Comparison of ENCODE assay signal across 11 mouse cellular contexts in the genomic region with DNA sequence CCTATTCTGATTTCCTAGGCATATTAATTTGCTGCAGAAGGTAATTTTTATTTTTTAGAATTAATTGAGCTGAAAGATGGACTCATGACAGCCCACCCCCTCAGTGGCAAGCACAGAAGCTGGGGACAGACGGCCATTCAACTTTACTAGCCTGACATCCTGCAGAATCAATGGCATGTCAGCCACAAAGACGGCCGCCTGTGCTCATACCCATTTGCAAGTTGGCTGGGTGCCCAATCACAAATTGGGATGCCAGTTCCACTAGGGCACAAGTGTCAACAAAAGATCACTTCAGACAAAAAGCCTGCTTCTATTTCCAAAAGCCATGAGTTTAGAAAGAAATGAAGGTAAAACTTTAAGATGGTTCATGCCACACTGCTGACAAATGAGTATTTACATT.
DNase-seq lines count a peak whose midpoint lies in the region; ATAC-seq and TF ChIP-seq lines count a peak whose summit lies in the region.
"Had no signal": no experiment of that assay in that cellular context is flagged by ENCODE, and none has a peak within 500 bp of the region (broad histone marks: within the 10 kb centered on the region; RNA-seq: fewer than 3 reads in every experiment).

No protein-coding gene starts in this region.

- intact Hi-C loops in heart, adult 2 months (cut with DNase I): no loop called here

- H3K4me2 ChIP-seq in embryonic facial prominence, embryonic 14.5 days (ENCODE audit: low read depth, low read length): no peak overlapping the region
- no peak overlapping the region for H3K4me2 ChIP-seq in hindbrain, embryonic 15.5 days

- no peak for TF ChIP-seq CTCF in heart, adult 2 months (IDR thresholded peaks at IDR 0.05)

- no peak for TF ChIP-seq POLR2A in heart, adult 2 months (IDR thresholded peaks at IDR 0.05; ENCODE audit: insufficient read depth, low read depth, low read length)

- no peaks in the 10 kb centered on the region for H3K27me3 ChIP-seq in embryonic facial prominence, embryonic 14.5 days (replicated peaks; ENCODE audit: control insufficient read depth, insufficient read depth, low read length)
- H3K27me3 ChIP-seq in embryonic facial prominence, embryonic 10.5 days (replicated peaks; ENCODE audit: low read depth, poor library complexity, severe bottlenecking): no peaks in the 10 kb centered on the region
- no peaks in the 10 kb centered on the region for H3K27me3 ChIP-seq in hindbrain, embryonic 15.5 days
- no peaks in the 10 kb centered on the region for H3K27me3 ChIP-seq in heart, adult 2 months (ENCODE audit: control insufficient read depth, insufficient read depth, low read length)
- H3K27me3 ChIP-seq: Patski had no signal

- H3K4me3 ChIP-seq in embryonic facial prominence, embryonic 14.5 days (ENCODE audit: low read depth, low read length): no peak overlapping the region
- H3K4me3 ChIP-seq in embryonic facial prominence, embryonic 10.5 days: no peak overlapping the region
- no peak overlapping the region for H3K4me3 ChIP-seq in hindbrain, embryonic 15.5 days
- H3K4me3 ChIP-seq in heart, adult 2 months: no peak overlapping the region
- H3K4me3 ChIP-seq: gastrocnemius, adult 2 months; layer of hippocampus, adult 2 months had no signal

- no peaks in the 10 kb centered on the region for H3K4me1 ChIP-seq in embryonic facial prominence, embryonic 14.5 days (ENCODE audit: control insufficient read depth, insufficient read depth, low read length)
- no peaks in the 10 kb centered on the region for H3K4me1 ChIP-seq in embryonic facial prominence, embryonic 10.5 days
- peaks cover 9% of the 10 kb centered on the region; the same call in 1 of the 2 replicates for H3K4me1 ChIP-seq in hindbrain, embryonic 15.5 days (replicated peaks)
- H3K4me1 ChIP-seq in heart, adult 2 months (ENCODE audit: control insufficient read depth, insufficient read depth, low read length): no peaks in the 10 kb centered on the region

- TF ChIP-seq EP300 in heart, adult 2 months (IDR thresholded peaks at IDR 0.05; ENCODE audit: insufficient read depth, low read depth, low read length): no peak

- no peak overlapping the region for H3K9ac ChIP-seq in embryonic facial prominence, embryonic 14.5 days (ENCODE audit: low read depth, low read length)
- H3K9ac ChIP-seq in hindbrain, embryonic 15.5 days: no peak overlapping the region
- no peak overlapping the region for H3K9ac ChIP-seq in heart, adult 2 months (ENCODE audit: low read depth, low read length)

- no peak for ATAC-seq in embryonic facial prominence, embryonic 14.5 days (ENCODE audit: low read depth)
- ATAC-seq in hindbrain, embryonic 15.5 days (ENCODE audit: low FRiP score, low read depth): peak; percentile 83
- ATAC-seq: Patski had no signal

- peak; percentile 14 for DNase-seq in embryonic facial prominence, embryonic 14.5 days (ENCODE audit: low spot score)
- no peak for DNase-seq in embryonic facial prominence, embryonic 10.5 days (ENCODE audit: low spot score)
- DNase-seq in testis, postnatal 10 days (ENCODE audit: low spot score): peak; percentile 42
- no peak for DNase-seq in testis, postnatal 14 days (ENCODE audit: low spot score)
- peak; percentile 44 for DNase-seq in right cerebral cortex, postnatal 4 days
- no peak for DNase-seq in heart, adult 2 months
- DNase-seq in spleen, postnatal 10 days (ENCODE audit: low spot score in 2 of 2): no peak
- DNase-seq: gastrocnemius, adult 2 months had no signal

- WGBS in embryonic facial prominence, embryonic 14.5 days: 59% methylated on average over 3 of the region's 3 CpGs
- 77% methylated on average over 3 of the region's 3 CpGs for WGBS in embryonic facial prominence, embryonic 10.5 days
- WGBS in hindbrain, embryonic 15.5 days: 30% methylated on average over 3 of the region's 3 CpGs
- WGBS in heart, adult 2 months: 54% methylated on average over 3 of the region's 3 CpGs

- no peak overlapping the region for H3K27ac ChIP-seq in embryonic facial prominence, embryonic 14.5 days (replicated peaks; ENCODE audit: low read depth, low read length)
- no peak overlapping the region for H3K27ac ChIP-seq in embryonic facial prominence, embryonic 10.5 days (replicated peaks)
- H3K27ac ChIP-seq in hindbrain, embryonic 15.5 days (replicated peaks): no peak overlapping the region; the same call in 1 of the 2 replicates
- H3K27ac ChIP-seq in heart, adult 2 months: no peak overlapping the region
- H3K27ac ChIP-seq: gastrocnemius, adult 2 months; layer of hippocampus, adult 2 months had no signal

- no peaks in the 10 kb centered on the region for H3K36me3 ChIP-seq in embryonic facial prominence, embryonic 14.5 days (ENCODE audit: control insufficient read depth, insufficient read depth, low read length)
- no peaks in the 10 kb centered on the region for H3K36me3 ChIP-seq in embryonic facial prominence, embryonic 10.5 days (replicated peaks)
- H3K36me3 ChIP-seq in hindbrain, embryonic 15.5 days: no peaks in the 10 kb centered on the region
- no peaks in the 10 kb centered on the region for H3K36me3 ChIP-seq in heart, adult 2 months (ENCODE audit: control insufficient read depth, insufficient read depth, low read length)

- H3K79me2 ChIP-seq in heart, adult 2 months (replicated peaks; ENCODE audit: control insufficient read depth, insufficient read depth, low read length): no peaks in the 10 kb centered on the region

- no peaks in the 10 kb centered on the region for H3K9me3 ChIP-seq in embryonic facial prominence, embryonic 14.5 days (ENCODE audit: control insufficient read depth, low read length)
- no peaks in the 10 kb centered on the region for H3K9me3 ChIP-seq in embryonic facial prominence, embryonic 10.5 days
- no peaks in the 10 kb centered on the region for H3K9me3 ChIP-seq in hindbrain, embryonic 15.5 days

Comparison
In these comparisons a context has a peak if more than half of its experiments do, and no peak if none do; other contexts are left out.
1. DNase-seq: peak in embryonic facial prominence, embryonic 14.5 days (single experiment), testis, postnatal 10 days (single experiment) and right cerebral cortex, postnatal 4 days (single experiment); none in embryonic facial prominence, embryonic 10.5 days (single experiment), testis, postnatal 14 days (single experiment), heart, adult 2 months (0 of 2) and spleen, postnatal 10 days (0 of 2).